Mouse (Mus musculus) midbrain, embryonic 10.5 days (tissue): Measurements from ENCODE around the gene Ripply3. TPM values are rescaled to one million over a fixed set of nuclear protein-coding genes. Genes with fewer than 3 reads are reported as not detected.
A peak's percentile ranks its signal among the peaks of the same experiment; 100 is the strongest.

Experiments
- DNase-seq: peaks from one replicate; pipeline ENCODE4 v3.0.0-alpha.2; 2017; ENCODE audit warnings: low spot score
- H3K27ac ChIP-seq: fragments of 300-500 bp; sonication (generic); replicated peaks from 2 replicates; pipeline ENCODE4 v1.5.1; 2016; ENCODE audit warnings: mild to moderate bottlenecking
- H3K27me3 ChIP-seq: fragments of 300-500 bp; sonication (generic); 2 replicates; pipeline ENCODE4 v1.6.1; 2016; ENCODE audit warnings: low read depth, mild to moderate bottlenecking; ENCODE audit not compliant: poor library complexity, severe bottlenecking
- H3K36me3 ChIP-seq: fragments of 300-500 bp; sonication (generic); 2 replicates; pipeline ENCODE4 v1.6.1; 2016; ENCODE audit warnings: mild to moderate bottlenecking, moderate library complexity
- H3K4me1 ChIP-seq: fragments of 300-500 bp; sonication (generic); 2 replicates; pipeline ENCODE4 v1.6.1; 2016
- H3K4me3 ChIP-seq: fragments of 300-500 bp; sonication (generic); 2 replicates; pipeline ENCODE4 v1.5.1; 2016; ENCODE audit warnings: mild to moderate bottlenecking, moderate library complexity
- H3K9me3 ChIP-seq: fragments of 300-500 bp; sonication (generic); replicated peaks from 2 replicates; pipeline ENCODE4 v1.6.1; 2016; ENCODE audit warnings: mild to moderate bottlenecking
- WGBS: fragments of 180-500 bp; shearing (Covaris S2); methylation state at CpG from one replicate; pipeline ENCODE4 v1.1.7; 2016; 5-methylcytosine and 5-hydroxymethylcytosine counted together
- polyA plus RNA-seq: library from polyadenylated mRNA; unstranded; fragments of >200 nt; fragmentation: Nextera tagmentation; extraction: Ambion mirVana; gene quantifications from 2 replicates; pipeline ENCODE4 v1.2.1, GENCODE M21; 2016

The Ripply3 gene
- polyA plus RNA-seq, 1 experiment from 2014 or later, result 6.1 TPM

- 83% methylated on average over 10 of the region's 10 CpGs for WGBS
- Histone ChIP-seq H3K27me3 (no peaks in the 10 kb centered on the region), H3K27ac (no peak overlapping the region), H3K36me3 (no peaks in the 10 kb centered on the region), H3K4me3 (no peak overlapping the region), H3K9me3 (no peaks in the 10 kb centered on the region), H3K4me1 (peaks cover 16% of the 10 kb centered on the region)
- no peak for DNase-seq
Observed at GRCm38 (mm10) chr16:94350287-94350677, 22.1 kb downstream of the Ripply3 start.

- Histone ChIP-seq H3K27ac (no peak overlapping the region), H3K27me3 (no peaks in the 10 kb centered on the region), H3K36me3 (no peaks in the 10 kb centered on the region), H3K9me3 (no peaks in the 10 kb centered on the region), H3K4me1 (peaks cover 16% of the 10 kb centered on the region), H3K4me3 (no peak overlapping the region)
- DNase-seq, result no peak
- WGBS, result 66% methylated on average over 9 of the region's 9 CpGs
Observed at GRCm38 (mm10) chr16:94354450-94354849, 26.2 kb downstream of the Ripply3 start.

GRCm38 (mm10) chr16:94356046-94356445, 27.8 kb downstream of the Ripply3 start:
- peaks cover 9% of the 10 kb centered on the region; the same call in 1 of the 2 replicates for H3K4me1 ChIP-seq
- no peaks in the 10 kb centered on the region for H3K36me3 ChIP-seq
- 76% methylated on average over 7 of the region's 7 CpGs for WGBS
- H3K4me3 ChIP-seq, result no peak overlapping the region
- no peak for DNase-seq
- H3K27me3 ChIP-seq, result no peaks in the 10 kb centered on the region
- H3K27ac ChIP-seq, result no peak overlapping the region
- no peaks in the 10 kb centered on the region for H3K9me3 ChIP-seq

- no peaks in the 10 kb centered on the region for H3K27me3 ChIP-seq
- DNase-seq, result no peak
- no peaks in the 10 kb centered on the region for H3K9me3 ChIP-seq
- peaks cover 11% of the 10 kb centered on the region for H3K4me1 ChIP-seq
- no peak overlapping the region for H3K4me3 ChIP-seq
- H3K27ac ChIP-seq, result no peak overlapping the region
- 85% methylated on average over 11 of the region's 11 CpGs for WGBS
- no peaks in the 10 kb centered on the region for H3K36me3 ChIP-seq
Observed at GRCm38 (mm10) chr16:94356776-94357494, 28.7 kb downstream of the Ripply3 start.

GRCm38 (mm10) chr16:94358091-94358490, 29.9 kb downstream of the Ripply3 start:
- no peaks in the 10 kb centered on the region for H3K27me3 ChIP-seq
- no peaks in the 10 kb centered on the region for H3K9me3 ChIP-seq
- DNase-seq, result no peak
- H3K4me3 ChIP-seq, result no peak overlapping the region
- peaks cover 17% of the 10 kb centered on the region for H3K4me1 ChIP-seq
- H3K36me3 ChIP-seq, result no peaks in the 10 kb centered on the region
- no peak overlapping the region for H3K27ac ChIP-seq
- WGBS, result 86% methylated on average over 3 of the region's 3 CpGs

- 90% methylated on average over 13 of the region's 13 CpGs for WGBS
- no peak overlapping the region for H3K4me3 ChIP-seq
- peaks cover 15% of the 10 kb centered on the region for H3K36me3 ChIP-seq
- peaks cover 8% of the 10 kb centered on the region for H3K4me1 ChIP-seq
- no peak for DNase-seq
- H3K27me3 ChIP-seq, result no peaks in the 10 kb centered on the region
- H3K27ac ChIP-seq, result no peak overlapping the region
- no peaks in the 10 kb centered on the region for H3K9me3 ChIP-seq
Observed at GRCm38 (mm10) chr16:94360578-94361350, 32.5 kb downstream of the Ripply3 start.

- 58% methylated on average over 10 of the region's 10 CpGs for WGBS
Observed at GRCm38 (mm10) chr16:94362174-94362873, 34.1 kb downstream of the Ripply3 start.

GRCm38 (mm10) chr16:94363814-94364213, 35.6 kb downstream of the Ripply3 start:
- no peaks in the 10 kb centered on the region for H3K9me3 ChIP-seq
- H3K36me3 ChIP-seq, result peaks cover 15% of the 10 kb centered on the region
- DNase-seq, result no peak
- H3K27ac ChIP-seq, result no peak overlapping the region
- H3K4me3 ChIP-seq, result no peak overlapping the region
- 89% methylated on average over 4 of the region's 4 CpGs for WGBS
- peaks cover 13% of the 10 kb centered on the region for H3K4me1 ChIP-seq
- no peaks in the 10 kb centered on the region for H3K27me3 ChIP-seq

More at GRCm38 (mm10) chr16:94362174-94362873, 34.1 kb downstream of the Ripply3 start:
- H3K9me3 ChIP-seq, result no peaks in the 10 kb centered on the region
- DNase-seq, result peak; percentile 40
- no peak overlapping the region for H3K4me3 ChIP-seq
- peak overlapping the region; percentile 46; the same call in 1 of the 2 replicates for H3K27ac ChIP-seq
- no peaks in the 10 kb centered on the region for H3K27me3 ChIP-seq
- H3K36me3 ChIP-seq, result peaks cover 15% of the 10 kb centered on the region
- peaks cover 8% of the 10 kb centered on the region for H3K4me1 ChIP-seq

GRCm38 (mm10) chr16:94365435-94365834, 37.2 kb downstream of the Ripply3 start:
- peaks cover 23% of the 10 kb centered on the region for H3K4me1 ChIP-seq
- H3K27ac ChIP-seq, result no peak overlapping the region
- H3K4me3 ChIP-seq, result no peak overlapping the region
- H3K9me3 ChIP-seq, result no peaks in the 10 kb centered on the region
- peaks cover 15% of the 10 kb centered on the region for H3K36me3 ChIP-seq
- DNase-seq, result no peak
- no peaks in the 10 kb centered on the region for H3K27me3 ChIP-seq
- WGBS, result 94% methylated on average over 3 of the region's 3 CpGs

- H3K4me1 ChIP-seq, result peaks cover 46% of the 10 kb centered on the region
- no peaks in the 10 kb centered on the region for H3K27me3 ChIP-seq
- H3K9me3 ChIP-seq, result no peaks in the 10 kb centered on the region
- peak overlapping the region; percentile 99 for H3K27ac ChIP-seq
- peaks cover 6% of the 10 kb centered on the region for H3K36me3 ChIP-seq
- no peak for DNase-seq
- 13% methylated on average over 6 of the region's 6 CpGs for WGBS
- peak overlapping the region; percentile 91 for H3K4me3 ChIP-seq
Observed at GRCm38 (mm10) chr16:94369596-94370172, 41.5 kb downstream of the Ripply3 start.

- H3K9me3 ChIP-seq, result no peaks in the 10 kb centered on the region
- DNase-seq, result peak; percentile 97
- H3K27ac ChIP-seq, result peak within 1 kb of the TSS; percentile 99
- no peaks in the 10 kb centered on the region for H3K27me3 ChIP-seq
- H3K4me3 ChIP-seq, result peak within 1 kb of the TSS; percentile 91
- under 1% methylated on average over 78 of the region's 79 CpGs for WGBS
- peaks cover 49% of the 10 kb centered on the region for H3K4me1 ChIP-seq
- 0 out of 2 replicates have a peak, but pooled peaks cover 2% of the 10 kb centered on the region for H3K36me3 ChIP-seq
Observed at GRCm38 (mm10) chr16:94370173-94370914, 42.1 kb downstream of the Ripply3 start, which contains the start of gene Ttc3. Gene Ttc3 (plus strand): TSS chr16:94370618.

- Histone ChIP-seq H3K9me3 (no peaks in the 10 kb centered on the region), H3K4me1 (peaks cover 52% of the 10 kb centered on the region), H3K27me3 (no peaks in the 10 kb centered on the region), H3K36me3 (no peaks in the 10 kb centered on the region), H3K27ac (peak overlapping the region; percentile 99), H3K4me3 (peak overlapping the region; percentile 91)
- peak; percentile 85 for DNase-seq
- under 1% methylated on average over 43 of the region's 43 CpGs for WGBS
Observed at GRCm38 (mm10) chr16:94370915-94371300, 42.7 kb downstream of the Ripply3 start.
